Mouse (Mus musculus): ENCODE results near the gene Cd320. TPM values are rescaled to one million over a fixed set of nuclear protein-coding genes. Genes with fewer than 3 reads are reported as not detected.
"Not testable (repeated sequence)": the region's sequence is repeated elsewhere in the genome, so short reads cannot be mapped to it uniquely, and the experiment has no call there.

Cd320 gene
- total RNA-seq, 2 experiments from 2014 or later = 24.0 to 39.7 TPM

DNA sequence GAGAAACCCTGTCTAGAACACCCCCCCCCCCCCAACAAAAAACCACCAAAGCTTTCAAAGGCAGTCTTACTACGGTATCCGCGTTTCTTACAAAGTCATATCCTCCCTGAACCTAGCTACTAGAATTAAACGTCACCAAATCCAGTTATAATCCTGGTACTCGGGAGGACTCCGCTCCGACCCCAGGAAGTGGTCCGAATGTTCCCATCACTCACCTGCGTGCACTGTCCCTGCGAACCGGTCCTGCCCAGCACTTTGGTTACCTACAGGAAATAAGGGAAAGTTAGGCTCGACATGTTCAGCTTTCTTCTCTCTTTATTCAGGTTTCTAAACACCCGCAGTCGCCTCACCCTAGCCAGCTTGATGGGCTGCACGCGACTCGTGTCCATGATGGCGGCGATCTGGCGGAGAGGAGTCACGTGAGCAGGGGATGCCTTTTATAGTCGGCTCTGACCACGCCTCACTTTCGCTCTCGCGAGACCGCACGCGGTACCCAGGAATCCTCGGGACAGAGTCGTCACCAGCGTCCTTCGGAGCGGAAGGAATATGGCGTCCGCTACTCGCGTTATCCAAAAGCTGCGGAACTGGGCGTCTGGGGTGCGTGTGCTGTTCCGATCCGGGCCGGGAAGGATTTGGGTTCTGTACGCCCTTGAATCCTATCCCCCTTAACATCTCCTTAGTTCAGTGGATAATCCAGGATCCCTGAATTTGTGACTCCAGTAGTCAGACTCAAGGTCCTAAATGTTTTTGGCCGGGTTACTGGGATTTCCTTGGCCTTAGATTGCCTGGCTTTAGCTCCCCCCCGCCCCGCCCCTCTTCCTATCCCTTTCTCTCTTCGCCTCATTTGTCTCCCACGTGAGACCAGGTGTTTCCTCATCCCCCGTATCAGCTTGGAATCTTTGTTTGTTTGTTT is 18.6 kb upstream of the Cd320 start, which contains the start of the genes Rps28 and Ndufa7:
Gene Rps28, minus strand, starts transcription at position 479 of the 913 bp plus-strand sequence.
Gene Ndufa7, plus strand, starts transcription at position 489 of the 913 bp plus-strand sequence.
- peak; percentile 98 to 99 for DNase-seq (ENCODE audit: low spot score in 2 of 2)

DNA sequence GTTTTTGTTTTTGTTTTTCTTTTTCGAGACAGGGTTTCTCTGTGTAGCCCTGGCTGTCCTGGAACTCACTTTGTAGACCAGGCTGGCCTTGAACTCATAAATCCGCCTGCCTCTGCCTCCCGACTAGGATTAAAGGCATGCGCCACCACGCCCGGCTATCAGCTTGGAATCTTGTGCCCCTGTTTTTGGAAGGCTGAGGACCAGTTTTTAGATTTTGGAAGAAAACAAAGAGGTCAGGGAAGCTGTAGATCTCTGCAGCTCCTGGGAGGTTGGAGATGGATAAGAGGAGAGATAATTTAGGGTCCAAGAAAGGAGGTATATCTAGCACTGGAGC is 17.9 kb upstream of the Cd320 start:
- not testable (repeated sequence) for DNase-seq (ENCODE audit: low spot score in 2 of 2)

- no peak for DNase-seq (ENCODE audit: low spot score in 2 of 2)
Measured at GRCm38 (mm10) chr17:33825462-33825861, 17.4 kb upstream of the Cd320 start.

DNA sequence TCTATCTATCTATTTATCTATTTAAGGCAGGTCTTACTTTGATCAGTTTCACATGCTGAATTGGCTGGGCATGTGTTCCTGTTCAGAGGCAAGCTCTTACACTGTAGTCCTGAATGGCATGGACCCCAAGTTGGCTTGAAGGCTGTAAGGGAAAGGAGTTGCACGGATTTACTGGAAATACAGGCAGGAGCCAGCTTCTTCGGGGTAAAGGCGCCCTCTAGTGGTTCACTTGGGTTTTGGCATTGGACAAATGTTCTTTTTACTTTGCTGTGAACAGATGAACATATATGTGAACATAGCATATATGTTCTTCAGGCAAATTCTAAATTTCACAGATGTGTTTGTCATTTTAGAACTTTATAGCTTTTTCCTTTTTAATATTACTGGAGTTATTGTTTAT is 16.0 kb upstream of the Cd320 start:
- peak; percentile 64 to 68 for DNase-seq (ENCODE audit: low spot score in 2 of 2)

- peak; percentile 47 to 64 for DNase-seq (ENCODE audit: low spot score in 2 of 2)
Measured at GRCm38 (mm10) chr17:33828892-33829291, 14.0 kb upstream of the Cd320 start.

DNA sequence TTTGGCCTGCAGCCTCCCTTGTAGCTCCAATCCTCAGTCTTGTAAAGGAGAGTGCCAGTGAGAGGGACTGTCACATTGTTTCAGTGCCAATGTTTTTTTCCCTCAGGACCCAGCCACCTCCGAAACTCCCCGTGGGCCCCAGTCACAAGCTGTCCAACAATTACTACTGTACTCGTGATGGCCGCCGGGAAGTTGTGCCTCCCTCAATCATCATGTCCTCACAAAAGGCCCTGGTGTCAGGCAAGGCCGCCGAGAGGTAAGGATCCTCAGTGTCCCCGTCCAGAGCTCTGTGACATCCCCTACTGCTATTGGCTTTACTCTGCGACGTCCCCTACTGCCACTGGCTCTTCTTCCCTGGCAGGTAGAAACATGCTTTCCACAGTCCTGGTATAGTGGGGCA is 13.3 kb upstream of the Cd320 start:
- no peak for DNase-seq (ENCODE audit: low spot score in 2 of 2)

DNA sequence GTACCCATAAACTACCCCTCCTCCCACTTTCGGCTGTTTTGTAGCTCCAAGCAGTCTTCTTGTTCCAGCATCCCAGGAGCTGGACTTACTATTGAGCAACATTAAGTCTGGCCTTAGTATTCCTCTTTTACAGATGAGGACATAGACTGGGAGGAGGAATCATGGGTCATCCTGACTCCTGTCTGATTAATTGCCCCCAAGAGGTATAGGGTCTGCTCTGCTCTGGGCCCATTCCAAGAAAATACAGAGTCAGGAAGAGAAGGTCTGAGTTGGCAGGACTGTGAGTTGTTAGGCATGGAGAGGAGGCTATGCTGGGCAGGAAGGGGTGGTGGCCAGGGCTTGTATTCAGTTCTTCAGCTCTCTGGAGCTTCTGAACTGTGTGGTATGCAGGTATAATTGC is 1.3 kb downstream of the Cd320 start:
- DNase-seq (ENCODE audit: low spot score in 2 of 2) = no peak

- DNase-seq (ENCODE audit: low spot score in 2 of 2) = no peak
Measured at GRCm38 (mm10) chr17:33848139-33848538, 5.2 kb downstream of the Cd320 start.

- DNase-seq (ENCODE audit: low spot score in 2 of 2) = no peak
Measured at GRCm38 (mm10) chr17:33851331-33851730, 8.4 kb downstream of the Cd320 start.

DNA sequence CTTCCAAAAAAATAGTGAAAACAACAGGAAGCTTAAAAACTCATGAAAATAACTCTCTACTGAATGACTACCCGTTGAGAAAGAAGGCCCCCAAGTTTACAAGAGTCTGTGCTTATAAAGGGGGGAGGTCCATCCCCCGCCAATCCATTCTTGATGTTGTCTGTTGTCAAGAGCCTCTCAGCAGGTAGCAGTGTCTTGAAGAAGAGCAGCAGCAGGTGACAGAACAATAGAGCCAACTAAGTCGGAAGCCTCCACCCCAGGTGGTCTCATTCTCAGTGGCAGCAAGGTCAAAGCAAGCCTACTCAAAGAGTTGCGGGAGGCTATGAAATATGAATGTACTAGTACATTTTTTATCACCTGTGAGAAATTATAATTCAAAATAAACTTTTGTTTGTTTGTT is 14.9 kb downstream of the Cd320 start:
- DNase-seq (ENCODE audit: low spot score in 2 of 2) = no peak

GRCm38 (mm10) chr17:33865330-33866030 is 22.6 kb downstream of the Cd320 start:
- peak; percentile 40 to 56 for DNase-seq (ENCODE audit: low spot score in 2 of 2)

DNA sequence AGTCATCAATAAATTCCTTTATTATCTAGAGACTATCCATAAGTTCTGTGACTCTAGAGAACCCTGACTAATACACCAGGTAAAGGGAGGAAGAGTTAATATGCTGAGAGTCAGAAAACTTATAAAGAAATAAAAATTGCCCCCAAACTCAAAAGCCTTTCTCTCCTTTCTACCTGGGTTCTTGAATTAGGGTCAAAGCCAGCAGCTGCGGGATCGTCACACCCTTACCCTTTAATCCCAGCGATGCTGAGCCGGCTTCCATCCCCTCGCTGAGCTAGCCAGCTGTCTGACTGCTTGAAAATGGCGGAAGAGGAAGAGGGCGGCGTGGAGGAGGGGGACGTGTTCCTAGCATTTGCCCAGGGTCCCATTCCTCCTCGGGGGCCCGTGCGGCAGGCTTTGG is 30.6 kb downstream of the Cd320 start, which contains the start of gene Gm7029:
Gene Gm7029, plus strand, starts transcription at position 301 of the 400 bp plus-strand sequence.
- not testable (repeated sequence) for DNase-seq (ENCODE audit: low spot score in 2 of 2)

- no peak for DNase-seq (ENCODE audit: low spot score in 2 of 2)
Measured at GRCm38 (mm10) chr17:33874411-33874810, 31.5 kb downstream of the Cd320 start.

DNA sequence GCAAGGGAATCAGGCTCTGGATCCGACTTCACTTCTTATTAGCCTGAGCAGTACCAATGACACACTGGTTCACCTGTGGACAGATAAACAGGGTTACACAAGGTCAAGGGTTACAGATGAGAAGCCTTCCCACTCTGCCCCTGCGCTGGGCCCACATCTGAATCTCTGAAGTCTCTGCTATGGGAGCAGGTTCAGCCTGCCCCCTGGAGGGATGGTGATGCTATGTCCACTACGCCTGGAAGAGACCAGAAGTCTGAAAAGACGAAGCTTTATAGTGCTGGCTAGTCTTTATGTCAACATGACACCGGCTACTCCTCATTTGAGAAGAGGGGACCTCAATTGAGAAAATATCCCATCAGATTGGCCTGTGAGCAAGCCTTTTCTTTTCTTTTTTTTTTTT is 32.9 kb downstream of the Cd320 start:
- DNase-seq (ENCODE audit: low spot score in 2 of 2) = not testable (repeated sequence)

DNA sequence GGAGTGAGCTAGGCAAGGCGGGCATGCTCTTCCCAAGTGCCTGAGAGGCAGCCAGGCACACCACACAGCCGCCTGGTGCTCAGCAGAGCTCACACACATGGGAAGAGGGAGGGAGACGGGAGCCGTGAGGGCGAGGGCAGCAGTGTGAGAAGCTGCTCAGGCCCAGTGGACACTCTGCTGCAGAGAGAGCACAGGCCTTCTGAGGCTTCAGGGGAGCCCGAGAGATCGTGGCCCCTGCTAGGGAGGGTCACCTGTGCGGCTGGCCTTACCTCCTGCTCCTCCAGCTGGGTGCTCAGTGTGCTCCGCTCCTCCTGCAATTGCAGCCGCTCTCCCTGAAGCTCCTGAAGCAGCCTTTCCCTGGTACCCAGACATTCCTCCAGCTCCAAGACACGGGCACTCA is 41.4 kb downstream of the Cd320 start:
- DNase-seq (ENCODE audit: low spot score in 2 of 2) = not testable (repeated sequence)

DNA sequence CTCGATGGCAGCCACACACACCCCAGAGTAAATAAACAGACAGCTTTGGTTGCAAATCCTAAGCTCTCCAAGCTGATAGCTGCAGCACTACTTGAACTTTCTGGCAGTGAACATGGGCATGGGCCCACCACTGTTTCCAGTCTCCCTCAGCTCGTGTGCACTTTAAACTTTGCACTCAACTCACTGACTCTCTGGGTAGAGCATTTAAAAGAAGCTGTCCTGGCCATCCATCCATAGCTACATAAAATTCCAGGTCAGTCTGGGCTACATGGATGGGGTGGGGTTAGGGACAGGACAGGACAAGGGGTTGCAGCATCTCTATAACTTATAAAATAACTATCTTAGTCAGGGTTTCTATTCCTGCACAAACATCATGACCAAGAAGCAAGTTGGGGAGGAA is 44.9 kb downstream of the Cd320 start:
- DNase-seq (ENCODE audit: low spot score in 2 of 2) = not testable (repeated sequence)

- not testable (repeated sequence) for DNase-seq (ENCODE audit: low spot score in 2 of 2)
Measured at GRCm38 (mm10) chr17:33888230-33888629, 45.3 kb downstream of the Cd320 start.

DNA sequence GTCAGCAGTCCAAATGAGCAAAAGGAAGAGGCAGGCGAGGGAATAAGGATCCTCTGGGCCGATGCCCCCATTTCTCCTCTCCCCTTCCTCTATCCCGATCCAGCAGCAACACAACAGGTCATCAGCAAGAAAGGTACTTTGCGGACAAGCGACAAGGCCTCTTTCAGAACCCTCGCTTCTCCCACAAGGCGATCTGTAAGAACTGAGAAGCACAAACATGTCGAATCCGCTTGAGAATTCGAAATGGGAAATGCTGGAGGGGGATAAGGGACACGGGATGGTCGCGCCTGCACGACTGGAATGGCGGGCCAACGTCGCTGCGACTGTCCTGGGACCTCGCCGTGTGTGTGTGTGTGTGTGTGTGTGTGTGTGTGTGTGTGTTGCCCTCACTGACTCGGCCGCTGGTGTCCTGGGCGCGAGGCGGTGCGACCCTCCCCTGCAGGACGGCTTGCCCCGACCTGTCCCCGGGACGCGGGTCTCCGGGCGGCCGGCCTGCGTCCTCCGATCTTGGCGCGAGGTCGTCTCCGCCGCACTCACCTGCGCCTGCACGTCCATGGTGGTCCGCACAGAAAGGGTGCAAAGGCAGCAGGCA is 47.1 kb downstream of the Cd320 start:
- not testable (repeated sequence) for DNase-seq (ENCODE audit: low spot score in 2 of 2)

- DNase-seq (ENCODE audit: low spot score in 2 of 2) = peak; percentile 98
Measured at GRCm38 (mm10) chr17:33890533-33891059, 47.7 kb downstream of the Cd320 start, which contains the start of gene Kifc1. TSS of gene Kifc1 (minus strand) at chr17:33890661.

GRCm38 (mm10) chr17:33891357-33891756 is 48.5 kb downstream of the Cd320 start:
- DNase-seq (ENCODE audit: low spot score in 2 of 2) = no peak

DNA sequence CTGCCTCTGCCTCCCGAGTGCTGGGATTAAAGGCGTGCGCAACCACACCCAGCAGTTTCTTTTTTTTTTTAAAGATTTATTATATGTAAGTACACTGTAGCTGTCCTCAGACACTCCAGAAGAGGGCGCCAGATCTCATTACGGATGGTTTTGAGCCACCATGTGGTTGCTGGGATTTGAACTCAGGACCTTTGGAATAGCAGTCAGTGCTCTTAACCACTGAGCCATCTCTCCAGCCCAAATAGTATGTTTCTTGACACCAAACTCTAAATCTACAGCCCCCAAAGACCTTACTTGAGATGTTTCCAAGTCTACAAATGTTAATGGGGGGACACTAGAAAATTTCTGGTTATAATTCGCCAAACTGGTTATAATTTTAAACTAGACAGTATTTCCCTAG is 49.0 kb downstream of the Cd320 start:
- not testable (repeated sequence) for DNase-seq (ENCODE audit: low spot score in 2 of 2)

Data from adrenal gland, adult 18-20 months (tissue).